Mouse (Mus musculus) urinary bladder, postnatal 36 days (tissue): ENCODE data around the gene Auts2.

Experiments
- DNase-seq, 2 experiments: peaks; one replicate each; pipeline ENCODE4 v3.0.0; 2022; ENCODE audit warnings: low spot score in 2 of 2, mixed read lengths in 1 of 2

Auts2 gene

DNA sequence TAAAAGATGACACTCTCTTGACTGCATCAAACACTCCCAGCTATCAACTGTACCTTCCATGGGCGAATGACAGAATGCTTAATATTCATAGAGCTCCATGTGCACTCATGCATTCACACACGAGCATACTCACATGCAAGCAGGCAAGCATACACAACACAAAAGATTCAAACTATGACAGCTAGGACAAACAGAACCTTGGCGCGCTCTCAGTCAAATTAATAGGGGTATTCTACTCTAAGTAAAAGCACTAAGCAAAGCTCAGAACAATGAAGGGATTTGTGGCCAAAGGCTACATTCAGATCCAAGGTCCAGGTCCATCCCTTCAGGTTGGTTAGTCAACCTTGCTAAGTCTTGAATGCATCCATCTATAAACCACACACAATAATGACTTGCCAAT lies 219.5 kb downstream of the Auts2 start:
- DNase-seq = no peak

DNA sequence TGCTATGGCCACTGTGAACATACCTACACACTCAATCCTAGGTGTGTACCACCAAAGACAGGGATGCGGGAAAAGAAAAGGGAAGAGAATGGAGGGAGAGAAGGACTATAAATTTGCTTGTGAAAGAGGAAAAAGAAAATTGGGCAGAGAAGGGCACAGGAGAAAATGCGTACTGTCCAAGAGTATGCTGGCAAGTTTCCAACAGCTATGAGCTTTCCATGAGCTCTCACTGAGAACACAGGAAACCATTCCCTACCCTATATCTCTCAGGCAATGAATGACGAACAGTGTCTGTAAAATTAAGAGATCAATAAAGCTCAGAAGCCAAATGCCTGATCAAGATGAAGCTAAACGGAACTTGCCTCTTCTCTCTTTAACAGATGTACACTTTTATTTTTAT lies 220.2 kb downstream of the Auts2 start:
- DNase-seq = no peak

DNA sequence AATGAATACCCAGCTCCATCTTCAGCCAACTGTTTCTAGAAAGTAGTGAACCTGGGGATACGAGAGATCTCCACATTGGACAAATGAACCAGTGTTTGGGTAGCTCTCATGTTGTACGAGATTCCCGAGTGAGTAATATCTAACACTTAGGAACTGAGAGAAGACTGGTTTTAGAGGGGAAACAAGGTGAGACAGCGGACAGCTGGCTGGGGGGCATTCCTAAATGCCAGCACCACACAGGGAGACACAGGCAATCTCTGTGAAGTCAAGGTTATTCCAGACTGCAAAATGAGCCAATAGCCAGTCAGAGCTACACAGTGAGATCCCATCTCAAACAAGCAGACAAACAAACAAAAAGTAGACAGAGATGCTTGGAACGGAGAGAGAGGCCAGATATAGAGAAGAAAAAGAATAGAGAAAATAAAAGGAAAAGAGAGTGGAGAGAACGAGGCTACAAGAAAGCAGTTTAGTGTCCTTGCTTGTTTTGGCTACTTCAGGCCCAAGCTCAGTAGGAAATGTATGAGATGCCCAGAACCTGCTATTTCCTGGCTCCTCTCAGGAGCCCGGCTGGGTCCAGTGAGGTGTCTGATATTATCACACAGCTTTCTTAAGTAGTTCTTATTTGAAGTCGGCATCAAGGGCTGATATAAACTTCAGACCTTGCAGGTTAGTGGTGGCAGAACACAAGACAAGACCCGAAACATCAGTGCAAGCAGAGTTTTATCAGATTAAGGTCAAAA lies 224.9 kb downstream of the Auts2 start:
- DNase-seq = no peak

DNA sequence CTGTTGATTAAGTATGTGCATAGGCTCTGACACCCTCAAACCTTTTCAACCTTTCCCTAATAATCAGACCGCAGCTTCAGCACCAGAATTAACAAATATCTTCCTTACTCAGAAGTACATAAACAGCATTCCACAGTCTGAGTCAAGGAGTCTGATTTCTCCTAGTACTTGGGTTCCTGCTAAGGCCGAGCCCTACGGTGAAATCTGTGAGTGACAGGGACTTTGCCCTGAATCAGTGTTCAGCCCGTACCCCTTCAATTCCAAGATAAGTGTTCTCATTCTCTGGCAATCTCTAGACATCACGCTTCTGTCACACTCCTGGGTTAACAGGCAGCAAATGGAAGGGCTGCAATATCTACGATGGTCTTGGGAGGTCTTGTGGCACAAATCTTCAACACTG lies 226.2 kb downstream of the Auts2 start:
- no peak for DNase-seq

DNA sequence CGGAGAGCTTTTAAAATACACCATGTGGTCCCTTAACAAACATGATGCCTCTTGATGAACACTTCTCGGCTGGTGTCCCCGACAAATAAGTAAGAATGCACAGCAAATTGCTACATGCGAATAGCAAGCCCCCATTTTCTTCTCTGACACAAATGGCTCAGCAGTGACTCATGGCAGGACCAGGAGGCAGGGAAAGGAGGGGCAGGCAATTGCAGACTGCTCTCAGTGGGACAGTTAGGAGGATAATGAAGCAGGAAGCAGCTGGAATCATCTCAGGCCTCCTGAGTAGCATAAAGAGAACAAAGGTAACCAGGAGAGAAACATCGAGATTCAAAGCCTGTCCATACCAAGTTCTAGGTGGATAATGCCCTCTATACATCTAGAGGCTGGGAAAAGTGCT lies 228.8 kb downstream of the Auts2 start:
- no peak for DNase-seq

DNA sequence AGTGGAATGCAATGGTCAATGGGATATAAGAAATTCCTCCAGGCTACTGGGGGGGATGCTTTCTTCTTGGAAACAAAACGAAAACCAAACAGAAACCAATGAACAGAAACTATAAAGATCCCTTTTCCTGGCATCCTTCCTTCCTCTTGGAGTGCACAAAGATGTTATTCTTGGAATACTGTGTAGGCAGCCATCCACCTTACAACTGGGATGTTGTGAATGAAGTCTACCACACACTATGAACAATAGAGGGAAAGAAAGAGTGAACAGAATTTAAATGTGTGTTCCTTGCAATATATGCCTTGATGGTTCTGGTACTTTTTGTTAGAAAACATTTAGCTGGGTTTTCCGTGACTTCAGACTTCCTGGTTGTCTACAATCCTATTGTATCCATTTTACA lies 236.1 kb downstream of the Auts2 start:
- DNase-seq = no peak

DNA sequence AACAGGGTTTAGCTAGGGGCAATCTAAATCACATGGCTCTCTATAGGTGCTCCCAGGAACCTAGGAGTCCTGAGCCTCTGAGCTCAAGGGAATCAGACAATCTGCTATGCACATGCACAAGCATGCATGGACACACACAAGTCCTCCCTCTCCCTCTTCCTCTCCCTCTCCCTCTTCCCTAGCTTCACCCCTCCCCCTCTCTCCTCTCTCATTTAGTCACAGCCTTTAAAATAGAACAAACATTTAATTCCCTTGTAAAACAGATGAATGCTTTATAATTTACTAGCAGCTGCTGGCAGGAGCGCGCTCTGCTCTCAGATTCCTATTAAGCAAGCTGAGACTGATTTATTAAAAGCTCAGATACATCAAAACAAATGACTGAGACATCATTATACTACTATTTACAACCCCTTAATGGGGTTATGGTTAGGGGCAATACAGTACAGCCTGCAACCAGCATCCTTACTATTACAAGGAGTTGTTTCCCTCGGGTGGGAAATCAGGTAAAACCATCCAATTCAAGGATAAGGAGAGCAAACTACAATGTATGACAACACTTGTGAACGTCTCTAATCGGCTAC lies 237.7 kb downstream of the Auts2 start:
- no peak for DNase-seq

DNA sequence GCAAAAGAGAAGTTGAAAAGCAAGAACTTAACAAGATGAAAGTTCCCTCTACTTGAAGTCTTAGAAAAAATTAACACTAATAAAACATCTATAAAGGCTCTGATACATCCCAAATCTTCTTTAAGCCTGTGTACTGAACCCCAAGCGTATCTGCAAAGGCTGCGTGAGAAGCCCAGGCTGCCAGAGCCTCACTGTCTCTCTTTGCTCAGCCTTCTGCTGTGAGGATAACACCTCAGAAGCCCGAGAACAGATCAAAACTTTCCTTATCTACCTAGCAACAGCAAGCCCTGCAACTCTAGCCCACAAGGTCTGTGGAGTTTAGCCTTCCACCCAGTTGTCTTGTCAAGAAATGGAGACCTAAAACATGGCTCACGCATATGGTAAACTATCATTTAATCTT lies 240.4 kb downstream of the Auts2 start:
- no peak for DNase-seq

DNA sequence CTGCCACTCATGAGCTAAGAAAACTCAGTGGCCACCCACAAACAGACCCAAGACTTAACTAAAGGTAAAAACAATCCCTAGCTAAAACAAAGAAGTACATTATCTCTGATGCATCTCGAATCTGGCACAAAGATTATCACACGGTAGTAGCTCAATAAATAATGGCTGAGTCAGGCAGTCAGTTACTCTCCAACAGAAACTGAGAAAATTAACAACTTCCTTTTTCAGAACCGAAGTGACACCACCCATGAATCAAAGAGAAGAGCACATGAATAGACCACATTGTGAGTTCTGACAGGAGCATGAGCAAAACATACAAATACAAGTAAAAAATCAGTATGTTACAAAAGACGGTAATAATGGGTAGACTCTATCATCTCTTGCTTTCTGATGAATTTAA lies 242.3 kb downstream of the Auts2 start:
- no peak for DNase-seq

DNA sequence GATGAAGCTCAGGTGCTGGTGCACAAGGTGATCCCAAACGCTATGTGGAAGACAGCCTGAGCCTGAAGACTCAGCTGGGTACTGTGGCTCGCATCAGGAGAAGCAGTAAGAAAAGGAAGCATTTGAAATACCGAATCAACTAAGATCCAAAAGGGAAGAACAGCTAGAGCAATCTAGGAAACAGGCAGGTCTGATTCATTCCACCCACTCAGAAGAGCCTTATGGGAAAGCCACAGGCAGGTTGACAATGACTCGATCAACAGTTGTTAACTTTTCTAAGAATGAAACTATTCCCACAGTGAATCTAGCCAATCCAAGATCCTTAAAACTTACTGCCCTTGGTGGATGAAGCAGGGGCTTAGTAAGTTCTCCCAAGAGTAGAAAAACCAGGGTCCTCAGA lies 243.4 kb downstream of the Auts2 start:
- DNase-seq = no peak

DNA sequence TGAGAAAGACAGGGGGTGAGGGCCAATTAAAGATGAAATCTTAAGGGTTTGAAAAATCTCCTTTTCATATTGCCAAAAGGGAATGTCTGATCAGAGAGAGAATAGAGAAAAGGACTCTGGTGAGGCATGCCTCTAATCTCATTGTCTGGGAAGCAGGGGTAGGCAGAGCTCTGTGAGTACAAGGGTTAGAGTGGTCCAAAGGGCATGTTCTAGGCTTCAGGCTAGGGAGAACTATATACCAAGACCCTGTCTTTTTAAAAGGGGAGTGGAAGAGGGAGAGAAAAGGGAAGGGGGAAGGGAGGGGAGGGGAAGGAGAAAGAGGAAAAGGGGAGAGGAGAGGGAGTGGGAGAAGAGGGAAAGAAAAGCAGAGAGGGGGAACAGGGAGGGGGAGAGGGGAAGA lies 244.1 kb downstream of the Auts2 start:
- no peak for DNase-seq

DNA sequence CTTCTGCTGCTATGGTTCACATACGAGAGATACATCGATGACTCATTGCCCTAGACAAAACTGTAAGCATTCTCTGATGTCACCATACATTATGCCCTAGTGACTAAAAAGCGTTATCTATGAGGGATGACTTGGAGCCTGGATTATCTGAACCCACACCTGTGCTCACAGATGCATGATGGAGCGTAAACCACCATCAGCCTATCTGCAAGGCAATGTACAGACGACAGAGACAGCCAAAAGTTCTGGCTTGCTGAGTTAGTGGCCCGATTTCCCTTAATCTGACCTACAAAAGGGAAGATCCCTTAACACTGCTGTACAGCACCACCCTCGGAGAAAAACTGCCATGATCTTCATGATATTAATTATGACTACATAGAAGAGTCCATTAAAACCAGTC lies 245.8 kb downstream of the Auts2 start:
- no peak for DNase-seq

DNA sequence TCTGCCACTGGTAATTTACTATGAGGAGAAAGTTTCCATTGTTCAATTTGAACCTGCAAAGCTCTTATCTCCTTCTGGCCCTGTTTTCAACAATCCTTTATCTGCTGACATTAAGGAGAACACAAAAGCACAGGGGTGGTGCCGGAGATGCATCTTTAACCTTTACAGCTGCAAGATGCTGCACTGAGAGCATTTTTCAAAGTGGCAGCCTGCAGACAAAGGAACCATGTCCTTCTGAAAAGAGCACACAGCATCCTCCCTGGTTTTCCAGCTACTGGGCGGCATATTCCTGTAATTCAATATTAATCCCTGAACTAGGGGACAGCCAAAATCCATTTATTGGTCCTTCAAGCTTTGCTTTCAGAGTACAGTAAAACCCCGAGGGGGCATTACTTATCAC lies 248.7 kb downstream of the Auts2 start:
- no peak for DNase-seq

DNA sequence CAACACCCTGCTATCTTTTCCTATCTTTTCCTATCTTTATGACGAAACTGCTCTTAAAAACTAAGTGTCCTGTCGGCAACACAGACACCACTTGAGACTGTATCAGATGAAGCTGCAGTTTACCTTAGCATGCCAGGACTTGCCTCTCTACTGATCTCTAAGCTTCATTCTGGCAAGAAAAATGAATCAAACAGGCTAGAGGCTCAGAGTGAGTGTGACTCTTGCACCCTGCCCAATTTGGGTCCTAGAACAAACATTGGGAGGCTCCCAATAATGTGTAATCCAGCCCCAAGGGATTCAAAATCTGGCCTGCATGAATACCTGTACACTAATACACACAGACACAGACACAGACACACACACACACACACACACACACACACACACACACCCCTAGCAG lies 250.2 kb downstream of the Auts2 start:
- DNase-seq = no peak

DNA sequence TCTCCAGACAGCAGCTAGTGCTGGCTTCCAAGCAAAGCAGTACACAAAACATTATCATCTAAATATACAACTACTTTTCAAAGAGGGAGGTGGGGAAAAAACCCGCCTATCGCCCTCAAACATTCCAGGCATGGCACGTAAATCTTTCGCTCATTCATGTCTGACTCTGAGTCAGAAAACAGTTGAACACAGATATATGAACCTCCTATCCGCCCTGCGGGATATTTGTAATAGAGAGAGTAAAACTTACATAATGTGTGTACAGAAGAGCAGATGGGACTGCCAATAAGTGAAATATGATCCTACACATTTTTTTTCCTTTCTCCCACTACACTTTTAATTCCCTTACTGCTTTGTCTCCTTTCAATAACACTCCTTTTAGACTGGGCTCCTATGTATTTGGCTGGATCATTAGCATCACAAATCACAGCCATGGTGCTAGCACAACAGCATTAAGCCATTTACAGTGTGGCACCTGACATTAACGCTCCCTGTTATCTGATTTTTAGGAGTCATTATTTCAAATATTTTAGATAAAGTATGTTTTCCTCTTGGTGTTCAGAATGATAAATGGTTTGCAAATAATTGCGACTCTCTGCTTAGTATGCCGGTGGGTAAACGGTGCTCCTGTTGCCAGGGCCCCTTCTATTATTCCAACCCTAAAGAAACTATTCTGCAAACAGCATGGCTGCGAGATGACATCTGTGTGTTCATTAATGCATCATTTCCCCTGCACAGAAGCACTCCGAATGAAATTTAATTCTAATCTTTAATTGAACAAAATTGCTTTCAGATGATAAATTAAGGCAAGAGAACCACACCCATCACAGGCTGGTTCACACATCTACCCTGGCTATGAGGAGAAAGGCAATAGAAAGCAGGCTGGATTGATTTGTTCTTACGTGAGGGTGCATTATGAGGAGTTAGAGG lies 252.3 kb downstream of the Auts2 start:
- no peak for DNase-seq

DNA sequence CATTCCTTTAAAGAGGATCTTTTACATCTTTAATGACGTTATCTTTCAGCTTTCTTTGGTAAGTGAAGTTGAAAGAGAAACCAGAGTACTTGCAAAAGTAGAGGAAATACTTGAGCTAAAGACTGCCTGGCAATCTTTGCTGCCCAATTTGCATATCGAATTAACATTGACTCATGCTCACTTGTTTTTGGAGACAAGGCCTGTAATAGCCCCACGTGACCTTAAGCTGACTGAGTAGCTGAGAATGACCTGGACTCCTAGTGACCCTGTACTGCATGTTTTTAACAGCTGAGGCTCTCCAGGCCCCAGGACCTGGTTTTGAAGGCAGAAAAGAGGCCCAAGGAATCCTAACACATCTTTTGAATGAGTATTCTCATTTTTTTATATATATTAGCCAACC lies 259.4 kb downstream of the Auts2 start:
- no peak for DNase-seq

DNA sequence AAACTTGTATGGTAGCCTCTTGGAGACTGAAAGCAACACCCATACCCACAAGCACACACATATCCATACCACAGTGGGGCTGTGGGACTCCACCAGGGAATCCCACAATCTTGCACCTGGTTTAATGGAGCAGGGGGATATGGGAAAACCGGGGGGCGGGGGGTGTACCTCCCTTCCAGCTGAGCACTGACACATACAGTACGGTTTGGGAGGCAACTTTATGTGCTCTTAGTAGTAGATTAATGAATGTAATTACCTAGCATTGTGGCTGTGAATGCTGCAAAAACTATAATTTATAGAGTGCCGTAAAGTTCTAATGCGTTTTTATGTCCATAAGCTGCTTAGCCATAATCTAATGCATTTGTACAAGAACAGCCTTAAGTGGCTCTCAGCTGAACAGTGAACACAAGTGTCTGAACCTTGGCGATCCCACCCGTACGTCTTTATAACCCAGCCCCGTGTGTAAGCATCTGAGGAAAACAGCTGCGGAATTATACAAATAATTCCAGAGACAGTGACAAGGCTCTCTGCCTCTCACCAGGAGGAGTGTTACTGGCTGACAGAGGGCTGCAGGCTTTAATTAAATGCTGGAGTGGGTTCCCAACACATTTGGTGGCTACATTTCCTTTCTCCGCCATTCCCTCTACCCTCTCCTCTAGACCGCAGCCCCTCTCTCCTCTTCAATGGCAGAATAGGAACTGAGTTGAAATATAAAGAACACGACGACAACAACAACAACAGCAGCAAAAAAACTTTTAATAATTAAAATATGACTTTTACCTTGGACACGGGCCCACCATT lies 268.8 kb downstream of the Auts2 start:
- no peak for DNase-seq

DNA sequence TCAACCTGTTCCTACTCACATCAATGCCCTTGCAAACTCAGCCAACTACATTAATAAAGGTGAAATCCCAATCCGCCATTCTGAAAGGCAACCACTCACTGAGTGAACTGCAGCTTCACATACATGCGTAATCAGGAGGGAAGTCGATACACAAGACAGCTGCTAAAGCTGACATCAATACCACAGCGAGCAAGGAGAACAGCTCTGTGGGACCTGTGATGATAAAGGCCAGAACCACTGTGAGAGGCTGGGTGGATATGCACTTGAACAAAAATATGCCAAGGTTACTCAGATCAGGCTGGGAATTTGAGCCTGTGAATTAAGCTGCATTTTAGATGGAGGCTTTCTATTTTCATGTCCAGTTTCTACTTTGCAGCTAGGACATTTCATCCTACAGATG lies 271.0 kb downstream of the Auts2 start:
- no peak for DNase-seq

DNA sequence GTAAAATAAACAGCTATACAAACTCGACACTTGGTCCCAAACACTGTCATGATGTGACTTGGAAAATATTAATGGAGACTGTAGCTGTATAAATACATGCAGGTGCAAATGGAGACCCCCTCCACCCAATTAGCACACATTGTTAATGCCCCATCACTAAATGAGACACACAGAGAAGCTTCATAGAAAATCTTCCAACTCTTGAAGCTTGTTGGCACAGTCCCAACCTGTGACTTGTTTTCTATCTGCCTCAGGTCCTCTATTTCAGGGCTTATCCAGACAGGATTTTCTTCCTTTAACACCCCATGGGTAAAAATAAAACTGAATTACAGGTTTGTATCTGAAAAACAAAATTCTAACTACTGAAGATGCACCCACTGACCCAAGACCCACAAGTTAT lies 272.2 kb downstream of the Auts2 start:
- DNase-seq = no peak

DNA sequence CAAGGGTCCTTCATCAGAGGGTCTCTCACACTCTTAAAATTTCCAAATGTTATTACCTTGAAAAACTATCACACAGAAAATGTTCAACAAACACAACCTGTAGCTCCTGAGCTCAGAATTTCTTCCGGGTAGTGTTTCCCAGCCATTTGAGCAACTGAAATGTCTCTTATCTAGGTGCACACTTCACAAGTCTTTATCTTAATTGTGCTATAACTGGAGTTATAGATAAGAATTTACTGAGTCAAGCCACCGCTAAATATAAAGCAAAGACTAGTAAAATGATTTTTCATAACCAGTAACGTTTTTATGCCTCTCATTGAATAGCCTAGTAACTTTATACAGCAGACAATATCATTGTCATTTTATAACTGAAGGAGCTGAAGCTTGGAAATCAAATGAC lies 273.1 kb downstream of the Auts2 start:
- DNase-seq = no peak

DNA sequence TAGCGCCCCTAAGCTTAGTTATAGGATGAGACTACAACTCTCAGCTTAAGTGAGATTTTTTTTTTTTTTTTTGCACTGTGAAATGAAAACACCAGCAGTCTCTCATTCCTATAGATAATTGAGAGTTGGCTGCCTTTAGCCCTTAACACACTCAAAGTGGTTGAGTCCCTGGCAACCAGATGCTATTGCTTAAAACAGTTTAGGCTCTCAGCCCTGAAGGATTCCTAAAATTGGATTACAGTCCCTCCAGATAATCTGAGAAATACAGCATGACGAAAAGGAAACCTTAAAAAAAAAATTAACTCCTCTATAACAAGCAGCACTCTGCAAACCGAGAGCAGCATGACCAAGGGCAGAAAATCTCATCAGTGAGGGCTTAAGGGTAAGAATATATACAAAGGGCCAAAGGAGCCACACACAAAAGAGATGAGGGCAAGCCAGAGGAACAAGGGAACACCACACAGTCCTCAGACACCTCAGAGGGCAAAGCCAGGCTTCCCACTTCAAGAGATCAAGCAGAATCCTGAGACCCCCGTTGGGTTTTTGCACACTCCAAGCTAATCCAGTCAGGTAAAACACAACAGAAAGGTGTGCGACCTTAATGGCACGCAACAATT lies 274.7 kb downstream of the Auts2 start:
- DNase-seq = no peak

DNA sequence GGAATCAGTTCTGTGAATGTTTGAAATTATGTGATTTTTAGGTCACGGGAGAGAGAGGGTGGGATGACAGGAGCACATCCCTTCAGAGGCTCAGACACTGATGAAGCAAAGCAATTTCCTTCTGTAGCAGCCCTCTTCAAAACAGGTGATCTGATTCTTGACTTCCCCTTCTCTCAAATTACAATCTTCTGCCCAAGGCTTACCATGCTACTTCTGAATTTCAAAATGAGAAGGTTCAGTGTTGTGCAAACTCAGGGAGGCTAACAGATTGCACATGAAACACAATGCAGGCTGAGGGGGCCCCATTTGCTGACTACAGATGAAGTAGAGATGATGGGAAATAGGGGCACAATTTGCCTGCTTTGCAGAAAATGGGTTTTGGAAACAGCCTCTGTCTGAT lies 278.1 kb downstream of the Auts2 start:
- no peak for DNase-seq
